Mouse (Mus musculus): Measurements from ENCODE around the gene Specc1.

DNA sequence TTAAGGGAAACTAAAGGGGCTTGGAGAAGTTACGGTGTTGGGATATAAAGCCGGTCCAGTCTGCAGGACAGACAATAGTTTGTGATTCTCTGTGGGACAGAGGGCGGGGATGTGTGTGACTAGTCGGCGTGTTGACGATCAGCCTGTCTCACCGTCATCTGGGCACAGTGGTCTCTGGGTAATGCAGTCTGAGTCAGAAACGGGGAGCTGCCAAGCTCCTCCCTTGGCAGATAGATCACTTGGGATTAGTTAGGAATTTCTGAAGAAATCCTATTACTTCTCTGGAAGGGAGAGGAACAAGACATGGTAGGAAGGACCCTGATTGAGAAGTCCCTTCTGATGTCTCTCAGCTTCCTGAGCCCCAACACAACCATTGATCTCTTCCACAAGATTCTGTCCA, 287.3 kb downstream of the Specc1 start:
- TF ChIP-seq CTCF (IDR thresholded peaks at IDR 0.05; ENCODE audit: borderline replicate concordance, extremely low read depth, insufficient read depth, insufficient read length): no peak
- no peak for TF ChIP-seq POLR2A (IDR thresholded peaks at IDR 0.05; ENCODE audit: borderline replicate concordance, extremely low read depth, insufficient read depth, insufficient read length, poor library complexity, severe bottlenecking)
